Mouse (Mus musculus) olfactory bulb, adult 2 months (tissue): ENCODE data around the gene Sec22a.

ENCODE experiments used
- CTCF ChIP-seq: fragments of 200-500 bp; IDR thresholded peaks from 2 replicates; pipeline ENCODE4 v1.5.1; 2012; ENCODE audit warnings: low read depth, mild to moderate bottlenecking, low read length, moderate library complexity; ENCODE audit not compliant: insufficient read depth
- POLR2A ChIP-seq: fragments of 200-500 bp; IDR thresholded peaks from 2 replicates; pipeline ENCODE4 v1.6.1; 2012; ENCODE audit warnings: mild to moderate bottlenecking, low read depth, low read length, moderate library complexity; ENCODE audit not compliant: insufficient read depth

DNA sequence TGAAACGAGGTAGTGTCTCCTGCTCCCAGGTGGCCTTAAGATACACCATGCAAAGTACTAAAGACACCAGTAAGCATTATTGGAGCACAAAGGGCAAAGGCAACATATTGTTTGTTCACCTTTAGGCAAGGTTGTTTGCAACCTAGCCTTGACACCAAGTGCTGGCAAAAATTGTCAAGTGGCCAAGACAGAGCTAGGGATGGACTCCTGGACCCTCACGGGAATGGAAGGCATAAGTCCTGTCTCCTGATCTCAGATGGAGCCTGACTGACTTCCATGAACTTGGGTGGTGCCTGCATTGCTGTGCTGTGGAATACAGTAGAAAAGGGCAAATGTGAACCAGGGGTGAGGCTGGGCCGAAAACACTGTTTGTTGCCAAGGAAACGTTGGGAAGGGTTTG is 54.1 kb downstream of the Sec22a start:
- TF ChIP-seq CTCF, result no peak
- TF ChIP-seq POLR2A, result no peak
